Mouse (Mus musculus) kidney, postnatal 0 days (tissue): ENCODE data around the gene R3hdm2. TPM values are rescaled to one million over a fixed set of nuclear protein-coding genes. Genes with fewer than 3 reads are reported as not detected.
A peak's percentile ranks its signal among the peaks of the same experiment; 100 is the strongest.

Experiments
- ATAC-seq: fragments of 200-750 bp; cut with Nextera tagmentation; replicated peaks from 2 replicates; pipeline ENCODE4 v1.8.0; 2017; ENCODE audit warnings: low read depth, moderate number of reproducible peaks, moderate TSS enrichment, moderate library complexity; ENCODE audit not compliant: low FRiP score
- DNase-seq: peaks from one replicate; pipeline ENCODE4 v3.0.0-alpha.2; 2016; ENCODE audit warnings: low spot score
- H3K27ac ChIP-seq: fragments of 300-500 bp; sonication (generic); 2 replicates; pipeline ENCODE4 v1.5.1; 2014; ENCODE audit warnings: mild to moderate bottlenecking
- H3K27me3 ChIP-seq: fragments of 300-500 bp; sonication (generic); 2 replicates; pipeline ENCODE4 v1.6.1; 2014; ENCODE audit warnings: low read length, mixed read lengths; ENCODE audit not compliant: insufficient read depth
- H3K36me3 ChIP-seq: fragments of 300-500 bp; sonication (generic); 2 replicates; pipeline ENCODE4 v1.6.1; 2014; ENCODE audit warnings: low read length, mixed read lengths; ENCODE audit not compliant: insufficient read depth
- H3K4me1 ChIP-seq: fragments of 300-500 bp; sonication (generic); replicated peaks from 2 replicates; pipeline ENCODE4 v1.6.1; 2014; ENCODE audit warnings: antibody characterized with exemption, low read length, mixed read lengths; ENCODE audit not compliant: insufficient read depth
- H3K4me2 ChIP-seq: fragments of 300-500 bp; sonication (generic); 2 replicates; pipeline ENCODE4 v1.6.1; 2014; ENCODE audit warnings: mild to moderate bottlenecking, low read length, moderate library complexity, mixed read lengths
- H3K4me3 ChIP-seq: fragments of 300-500 bp; sonication (generic); replicated peaks from 2 replicates; pipeline ENCODE4 v1.5.1; 2014; ENCODE audit warnings: low read depth, low read length
- H3K9ac ChIP-seq: fragments of 300-500 bp; sonication (generic); 2 replicates; pipeline ENCODE4 v1.6.1; 2014; ENCODE audit warnings: low read depth, low read length
- H3K9me3 ChIP-seq: fragments of 300-500 bp; sonication (generic); replicated peaks from 2 replicates; pipeline ENCODE4 v1.6.1; 2016; ENCODE audit warnings: low read length, inconsistent platforms, mixed read lengths
- CTCF ChIP-seq: IDR thresholded peaks from 2 replicates; pipeline ENCODE4 v1.5.1; 2016; ENCODE audit warnings: antibody characterized with exemption, low read depth, mild to moderate bottlenecking, moderate library complexity
- WGBS: fragments of 180-500 bp; shearing (Covaris S2); extraction: QIAGEN DNeasy Blood & Tissue Kit; methylation state at CpG from one replicate; pipeline ENCODE4 v1.1.7; 2014; 5-methylcytosine and 5-hydroxymethylcytosine counted together
- polyA plus RNA-seq: library from polyadenylated mRNA; unstranded; fragments of >200 nt; fragmentation: Nextera tagmentation; extraction: Ambion mirVana; gene quantifications from 2 replicates; pipeline ENCODE4 v1.2.1, GENCODE M21; 2015

The R3hdm2 gene
- 33.1 and 34.4 TPM in 2 replicates for polyA plus RNA-seq

DNA sequence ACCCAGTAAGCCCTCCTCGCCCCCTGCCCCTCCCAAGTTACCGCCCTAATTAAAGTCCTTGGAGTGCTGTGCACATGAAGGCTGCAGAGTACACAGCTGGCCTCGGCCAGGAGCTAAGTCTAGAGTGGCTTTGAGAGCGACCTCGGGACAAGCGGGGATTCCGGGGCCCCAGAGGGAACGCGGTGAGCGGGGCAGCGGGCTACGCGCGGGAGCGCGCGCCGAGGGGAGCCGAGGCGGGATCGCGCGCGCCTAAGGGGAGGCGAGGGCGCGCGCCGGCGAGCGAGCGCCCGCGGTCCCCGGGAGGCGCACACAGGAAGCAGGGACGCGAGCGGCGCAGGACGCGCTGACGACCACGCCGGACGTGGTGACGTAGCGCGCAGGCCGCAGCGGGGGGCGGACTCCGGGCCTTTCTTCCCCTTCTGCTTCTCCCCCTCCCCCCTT is at the start of gene R3hdm2:
TSS of gene R3hdm2 (plus strand) at position 77 of the 441 bp plus-strand sequence.
- under 1% methylated on average over 33 of the region's 53 CpGs for WGBS
- peaks cover 7% of the 10 kb centered on the region for H3K4me1 ChIP-seq
- no peak for TF ChIP-seq CTCF
- H3K27me3 ChIP-seq: no peaks in the 10 kb centered on the region
- peak within 1 kb of the TSS; percentile 97 for H3K27ac ChIP-seq
- peak within 1 kb of the TSS; percentile 70 for H3K4me3 ChIP-seq
- H3K4me2 ChIP-seq: peak within 1 kb of the TSS; percentile 68
- peak within 1 kb of the TSS; percentile 98 for H3K9ac ChIP-seq
- no peaks in the 10 kb centered on the region for H3K9me3 ChIP-seq
- ATAC-seq (peak; percentile 98), DNase-seq (peak; percentile 97)
- H3K36me3 ChIP-seq: no peaks in the 10 kb centered on the region

DNA sequence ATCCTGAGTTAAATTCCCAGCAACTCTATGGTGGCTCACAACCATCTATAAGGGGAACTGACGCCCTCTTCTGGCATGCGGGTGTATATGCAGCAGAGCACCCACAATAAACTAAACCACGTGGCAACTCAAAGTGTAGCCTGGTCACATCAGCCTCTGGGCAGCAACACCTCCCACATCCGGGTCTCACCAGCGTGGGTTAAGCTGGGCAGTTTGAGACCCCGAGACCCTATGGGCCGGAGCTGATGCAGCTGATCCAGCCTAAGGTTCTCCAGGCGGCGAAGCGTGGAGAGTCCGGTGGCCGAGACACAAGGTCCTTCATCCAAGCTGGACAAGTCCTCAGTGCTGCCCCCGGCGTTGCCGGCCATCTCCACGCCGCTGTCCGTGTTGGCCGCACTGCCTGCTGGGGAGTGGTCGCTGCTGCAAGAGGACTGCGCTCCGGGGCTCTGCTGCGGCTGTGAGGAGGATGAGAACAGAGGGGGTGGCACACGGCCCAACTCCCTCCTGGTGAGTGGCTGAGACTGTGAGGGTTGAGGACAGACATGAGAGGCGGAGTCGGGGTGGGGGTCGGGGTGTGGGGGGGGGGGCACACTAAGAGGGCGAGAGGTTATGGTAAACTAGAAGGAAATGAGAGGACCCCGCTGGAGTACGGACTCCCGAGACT is 47.8 kb upstream of the R3hdm2 start:
- DNase-seq: no peak
- Histone ChIP-seq H3K27ac (no peak overlapping the region), H3K9me3 (no peaks in the 10 kb centered on the region), H3K9ac (no peak overlapping the region), H3K4me3 (no peak overlapping the region), H3K36me3 (no peaks in the 10 kb centered on the region), H3K4me1 (no peaks in the 10 kb centered on the region), H3K27me3 (peaks cover 8% of the 10 kb centered on the region; the same call in 1 of the 2 replicates), H3K4me2 (peak overlapping the region; percentile 19; the same call in 1 of the 2 replicates)
- WGBS: 43% methylated on average over 31 of the region's 31 CpGs
- ATAC-seq: no peak; the same call in 1 of the 2 replicates
- peak; percentile 38 for TF ChIP-seq CTCF

DNA sequence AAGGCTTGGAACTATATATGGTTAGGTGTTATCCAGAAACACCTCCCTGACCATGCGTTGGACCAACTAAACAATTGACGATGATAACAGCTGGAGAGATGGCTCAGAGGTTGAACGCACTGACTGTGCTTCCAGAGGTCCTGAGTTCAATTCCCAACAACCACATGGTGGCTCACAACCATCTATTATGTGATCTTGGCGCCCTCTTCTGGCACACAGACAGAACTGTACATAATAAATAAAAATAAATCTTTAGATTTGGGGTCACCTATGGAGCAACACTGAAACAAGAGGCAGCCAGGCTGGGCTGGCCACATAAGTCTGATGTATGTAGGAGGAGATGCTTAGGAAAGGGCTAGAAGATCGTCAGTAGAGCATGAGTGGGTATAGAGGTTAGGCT is 47.0 kb upstream of the R3hdm2 start:
- no peak for ATAC-seq
- no peak for DNase-seq

DNA sequence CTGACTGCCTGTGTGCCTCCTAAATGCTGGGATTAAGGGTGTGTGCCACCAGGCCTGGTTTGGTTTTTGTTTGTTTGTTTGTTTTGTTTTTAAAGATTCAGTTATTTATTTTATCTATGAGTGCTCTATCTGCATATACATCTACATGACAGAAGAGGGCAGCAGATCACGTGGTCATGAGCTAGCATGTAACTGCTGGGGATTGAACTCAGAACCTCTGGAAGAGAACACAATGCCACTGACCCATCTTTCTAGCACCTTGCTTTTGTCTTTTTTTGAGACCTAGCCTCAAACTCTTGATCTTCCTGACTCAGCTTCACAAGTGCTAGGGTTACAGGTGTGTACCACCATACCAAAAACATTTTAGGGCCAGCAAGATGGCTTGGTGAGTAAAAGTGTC is 44.9 kb upstream of the R3hdm2 start:
- ATAC-seq (no peak), DNase-seq (no peak)
- no peak overlapping the region for H3K9ac ChIP-seq
- H3K4me3 ChIP-seq: no peak overlapping the region
- no peak for TF ChIP-seq CTCF
- H3K27ac ChIP-seq: no peak overlapping the region
- WGBS: 55% methylated on average over 1 of the region's 1 CpGs
- no peak overlapping the region for H3K4me2 ChIP-seq
- no peaks in the 10 kb centered on the region for H3K9me3 ChIP-seq
- 0 out of 2 replicates have a peak, but pooled peaks cover 2% of the 10 kb centered on the region for H3K27me3 ChIP-seq
- H3K36me3 ChIP-seq: no peaks in the 10 kb centered on the region
- H3K4me1 ChIP-seq: peaks cover 4% of the 10 kb centered on the region; the same call in 1 of the 2 replicates

More for the DNA sequence above, 47.0 kb upstream of the R3hdm2 start:
- 79% methylated on average over 5 of the region's 5 CpGs for WGBS
- no peak overlapping the region for H3K4me3 ChIP-seq
- no peak overlapping the region for H3K4me2 ChIP-seq
- H3K27me3 ChIP-seq: no peaks in the 10 kb centered on the region
- H3K4me1 ChIP-seq: no peaks in the 10 kb centered on the region
- no peaks in the 10 kb centered on the region for H3K36me3 ChIP-seq
- peak; percentile 63 for TF ChIP-seq CTCF
- no peak overlapping the region for H3K27ac ChIP-seq
- no peaks in the 10 kb centered on the region for H3K9me3 ChIP-seq
- H3K9ac ChIP-seq: no peak overlapping the region

DNA sequence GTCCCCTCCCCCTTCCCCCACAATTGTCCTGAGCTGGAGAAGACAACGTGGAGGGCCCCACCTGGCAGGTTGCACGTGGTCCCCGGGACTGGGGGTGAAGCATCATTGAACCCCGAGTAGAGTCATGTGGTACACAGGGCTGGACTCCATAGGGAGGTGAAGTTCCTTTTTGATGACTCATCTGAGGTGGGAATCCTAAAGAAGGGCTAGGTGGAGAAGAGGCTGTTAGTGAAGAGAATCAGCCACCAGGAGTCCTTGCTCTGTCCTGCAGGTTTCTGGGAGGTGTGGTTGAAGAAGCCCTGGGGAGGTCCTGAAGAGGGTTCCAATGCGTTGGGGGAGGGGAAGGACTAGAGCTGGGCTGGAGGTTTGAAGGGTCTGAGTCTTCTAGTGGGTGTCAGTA is 43.2 kb upstream of the R3hdm2 start:
- no peak for TF ChIP-seq CTCF
- no peak overlapping the region for H3K27ac ChIP-seq
- ATAC-seq: no peak
- DNase-seq: no peak
- H3K4me1 ChIP-seq: peaks cover 7% of the 10 kb centered on the region; the same call in 1 of the 2 replicates
- H3K27me3 ChIP-seq: 0 out of 2 replicates have a peak, but pooled peaks cover 7% of the 10 kb centered on the region
- H3K9me3 ChIP-seq: no peaks in the 10 kb centered on the region
- 73% methylated on average over 5 of the region's 5 CpGs for WGBS
- no peaks in the 10 kb centered on the region for H3K36me3 ChIP-seq
- no peak overlapping the region for H3K4me3 ChIP-seq
- no peak overlapping the region for H3K4me2 ChIP-seq
- no peak overlapping the region for H3K9ac ChIP-seq

DNA sequence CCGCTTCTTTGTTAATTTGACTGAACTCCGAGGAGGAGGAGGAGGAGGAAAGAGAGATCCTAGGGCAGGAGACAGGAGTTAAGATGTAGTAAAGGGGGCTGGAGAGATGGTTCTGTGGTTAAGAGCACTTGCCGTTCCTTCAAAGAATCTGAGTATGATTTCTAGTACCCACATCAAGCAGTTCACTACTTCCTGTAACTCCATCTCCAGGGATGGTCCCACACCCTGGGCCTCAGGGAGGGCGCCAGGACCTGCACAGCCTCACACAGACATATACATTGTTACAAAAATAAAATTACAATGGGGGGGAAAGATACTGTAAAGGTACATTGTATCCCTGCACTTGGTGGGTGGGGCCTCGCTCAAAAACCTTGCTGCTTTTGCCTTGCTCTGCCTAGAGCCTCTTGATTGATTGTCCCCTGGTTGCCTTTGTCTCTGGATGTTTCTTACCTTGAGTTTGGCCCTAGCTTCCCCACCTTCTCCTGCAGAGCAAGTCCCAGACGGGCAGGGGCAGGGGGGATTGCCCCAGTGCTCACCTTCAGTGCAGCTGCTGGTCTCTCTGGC is 42.5 kb upstream of the R3hdm2 start:
- ATAC-seq (no peak), DNase-seq (no peak)
- Histone ChIP-seq H3K36me3 (no peaks in the 10 kb centered on the region), H3K4me3 (no peak overlapping the region), H3K27me3 (0 out of 2 replicates have a peak, but pooled peaks cover 7% of the 10 kb centered on the region), H3K9me3 (no peaks in the 10 kb centered on the region), H3K4me2 (no peak overlapping the region), H3K27ac (no peak overlapping the region), H3K9ac (no peak overlapping the region), H3K4me1 (peaks cover 7% of the 10 kb centered on the region; the same call in 1 of the 2 replicates)
- no peak for TF ChIP-seq CTCF
- 84% methylated on average over 6 of the region's 6 CpGs for WGBS
